Mouse (Mus musculus): Measurements from ENCODE around the gene Trp53inp2.

Trp53inp2 gene

DNA sequence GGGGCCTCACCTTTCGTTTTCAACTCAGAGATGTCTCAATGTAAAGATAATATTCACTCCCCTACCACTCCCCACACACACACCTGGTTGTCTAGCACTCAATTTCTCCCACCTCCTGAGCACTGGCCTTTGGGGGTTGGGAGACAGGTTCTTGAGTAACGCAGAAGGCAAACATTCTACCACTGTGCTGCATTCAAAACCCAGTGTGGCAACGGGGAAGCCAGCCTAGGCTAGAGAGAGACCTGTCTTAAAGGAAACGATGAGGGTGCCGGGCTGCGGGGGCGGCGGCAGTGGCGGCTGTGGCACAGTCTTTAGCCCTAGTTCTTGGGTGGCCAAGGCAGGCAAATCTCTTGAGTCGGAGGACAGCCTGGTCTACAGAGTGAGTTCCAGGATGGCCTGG is 4.7 kb upstream of the Trp53inp2 start:
- CTCF ChIA-PET: no interaction called here
- POLR2A ChIA-PET: no interaction called here

DNA sequence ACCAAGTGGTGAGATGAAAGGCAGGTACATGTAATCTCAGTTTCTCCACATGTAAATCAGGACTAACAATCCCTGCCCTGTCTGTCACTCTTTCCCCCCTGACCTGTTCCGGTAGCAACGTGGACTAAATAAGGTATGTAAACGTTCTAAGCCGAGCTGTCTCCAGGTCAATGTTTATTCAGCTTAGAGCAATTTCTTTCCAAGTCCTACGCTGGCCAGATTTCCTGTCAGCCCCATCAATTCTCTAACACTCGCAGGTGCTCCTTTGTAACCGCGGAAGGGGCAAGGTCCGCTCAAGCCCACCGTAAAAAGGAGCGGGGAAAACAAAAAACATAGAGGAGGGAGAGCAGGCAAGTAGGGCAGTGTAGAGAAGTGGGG is 190 bp downstream of the Trp53inp2 start:
- CTCF ChIA-PET: interaction anchor here in 2 of 4 experiments (0.6 to 1.6 kb wide), 5 partner anchors 104 to 794 kb away, joined by 3 to 6 read pairs (median 3); partner anchors contain the start of gene Map1lc3a (in 1 of the 2)
- POLR2A ChIA-PET: interaction anchor here (0.5 to 4.7 kb wide), 58 partner anchors 7 to 1056 kb away, joined by 3 to 45 read pairs (median 4); partner anchors contain the start of genes Map1lc3a (in 3 of the 4), Dynlrb1 (in 2 of the 4), Pigu (in 2 of the 4) and 4930519P11Rik (in 1 of the 4)

GRCm38 (mm10) chr2:155381643-155382331 is 928 bp downstream of the Trp53inp2 start:
- CTCF ChIA-PET: interaction anchor here in 3 of 4 experiments (0.6 to 1.8 kb wide), 13 partner anchors 18 to 795 kb away, joined by 3 to 6 read pairs (median 4); partner anchors contain the start of genes Map1lc3a (in 2 of the 3), Acss2 (in 1 of the 3) and Ggt7 (in 1 of the 3)

DNA sequence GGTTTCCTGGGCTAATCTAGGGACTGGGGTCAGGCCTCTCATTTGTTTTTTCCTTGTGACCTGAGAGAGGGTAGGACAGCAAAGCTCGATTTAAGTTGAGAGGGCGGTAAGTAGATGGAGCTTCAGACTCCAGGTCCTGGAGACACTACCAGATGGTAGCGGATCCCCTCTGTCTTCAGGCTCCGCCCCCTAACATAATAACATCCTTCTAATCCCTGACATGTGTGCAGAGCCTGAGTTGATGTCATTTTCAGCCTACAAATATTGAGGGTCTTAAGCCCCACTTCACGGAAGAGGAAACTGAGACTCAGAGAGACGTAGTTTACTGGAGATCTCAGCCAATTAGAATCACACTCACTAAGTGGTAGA is 1.5 kb downstream of the Trp53inp2 start:
- CTCF ChIA-PET: interaction anchor here in 3 of 4 experiments (0.6 to 1.8 kb wide), 13 partner anchors 18 to 669 kb away, joined by 3 to 6 read pairs (median 4); partner anchors contain the start of genes Map1lc3a (in 2 of the 3), Acss2 (in 1 of the 3) and Ggt7 (in 1 of the 3)
- POLR2A ChIA-PET: interaction anchor here (0.5 to 4.7 kb wide), 59 partner anchors 9 to 1011 kb away, joined by 3 to 45 read pairs (median 5); partner anchors contain the start of genes Map1lc3a (in 3 of the 4), Dynlrb1 (in 2 of the 4), Pigu (in 2 of the 4) and Acss2 (in 1 of the 4)

More at GRCm38 (mm10) chr2:155381643-155382331, 928 bp downstream of the Trp53inp2 start:
- POLR2A ChIA-PET: interaction anchor here (0.5 to 4.7 kb wide), 79 partner anchors 8 to 1055 kb away, joined by 3 to 45 read pairs (median 4); partner anchors contain the start of genes Map1lc3a (in 3 of the 4), Dynlrb1 (in 2 of the 4), Pigu (in 2 of the 4) and 4930519P11Rik (in 1 of the 4)

DNA sequence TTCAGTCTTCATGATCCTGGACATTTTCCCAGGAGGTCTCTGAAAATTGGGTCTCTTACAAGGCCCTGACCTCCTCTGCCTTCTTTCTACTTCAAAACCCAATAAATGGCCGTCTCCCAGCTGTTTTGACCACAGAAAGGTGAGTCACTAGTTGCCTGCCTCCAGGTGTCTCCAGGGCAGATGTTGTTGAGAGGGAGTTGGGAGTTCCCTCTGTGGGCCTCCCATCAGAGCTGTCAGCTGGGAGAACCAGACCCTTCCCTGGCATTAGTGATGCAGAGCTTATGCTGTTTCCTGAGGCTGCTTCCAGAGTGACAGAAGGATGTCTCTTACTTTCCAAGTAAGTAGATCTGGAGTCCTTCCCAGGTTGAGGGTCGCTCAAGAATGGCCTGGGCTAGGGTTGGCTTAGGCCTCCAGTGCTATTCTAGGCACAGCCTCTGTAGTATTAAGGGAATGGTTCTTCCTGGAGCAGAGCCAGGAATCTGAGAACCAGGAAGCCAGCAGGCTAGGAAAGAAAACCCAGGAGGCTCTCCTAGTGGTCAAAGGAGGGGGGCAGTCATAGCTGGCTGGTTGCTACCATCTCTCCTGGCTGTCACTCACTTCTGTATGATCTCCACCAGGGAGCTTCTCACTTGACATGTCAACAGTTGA is 2.1 kb downstream of the Trp53inp2 start:
- POLR2A ChIA-PET: interaction anchor here in 3 of 4 experiments (0.5 to 4.7 kb wide), 34 partner anchors 8 to 1011 kb away, joined by 3 to 45 read pairs (median 6); partner anchors contain the start of genes Map1lc3a (in 3 of the 3), Dynlrb1 (in 2 of the 3), Itch (in 2 of the 3) and Ahcy (in 1 of the 3)
- CTCF ChIA-PET: interaction anchor here in 1 of 4 experiments (0.7 to 1.8 kb wide), 5 partner anchors 23 to 135 kb away, joined by 3 to 5 read pairs (median 4); partner anchors contain the start of genes Acss2 and Ggt7

GRCm38 (mm10) chr2:155385090-155385489 is 4.2 kb downstream of the Trp53inp2 start:
- POLR2A ChIA-PET: interaction anchor here in 3 of 4 experiments (0.5 to 1.9 kb wide), 20 partner anchors 11 to 658 kb away, joined by 3 to 5 read pairs (median 3); partner anchors contain the start of genes Dynlrb1 (in 1 of the 3) and Map1lc3a (in 1 of the 3)
- CTCF ChIA-PET: interaction anchor here (0.6 to 2.3 kb wide), 35 partner anchors 14 to 672 kb away, joined by 3 to 12 read pairs (median 4); partner anchors contain the start of genes Map1lc3a (in 3 of the 4), Pigu (in 2 of the 4), Dynlrb1 (in 1 of the 4) and Raly (in 1 of the 4)

- ChIA-PET CTCF (interaction anchor here (0.5 to 2.3 kb wide), 9 partner anchors 29 to 658 kb away, joined by 3 to 11 read pairs (median 5); partner anchors contain the start of genes Map1lc3a (in 1 of the 4), Pigu (in 1 of the 4) and Raly (in 1 of the 4)), POLR2A (interaction anchor here in 3 of 4 experiments (0.6 to 1.9 kb wide), 9 partner anchors 10 to 304 kb away, joined by 3 to 5 read pairs (median 3); partner anchors contain the start of gene Pigu (in 1 of the 3))
These were observed 5.1 kb downstream of the Trp53inp2 start for GRCm38 (mm10) chr2:155385731-155386533.

DNA sequence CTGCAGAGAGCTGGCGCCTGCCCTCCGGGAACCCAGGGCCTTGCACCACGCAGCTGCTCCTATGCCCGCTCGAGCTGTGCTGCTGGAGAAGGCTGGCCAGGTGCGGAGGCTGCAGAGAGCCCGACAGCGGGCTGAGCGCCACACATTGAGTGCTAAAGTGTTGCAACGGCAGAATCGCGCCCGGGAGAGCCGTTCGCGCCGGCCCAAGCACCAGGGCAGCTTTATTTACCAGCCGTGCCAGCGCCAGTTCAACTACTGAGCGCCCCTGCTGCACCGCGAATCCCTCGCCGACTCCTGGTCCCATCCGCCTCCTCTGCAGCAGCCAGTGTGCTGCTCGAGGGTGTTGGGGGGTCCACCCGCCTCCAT is 5.7 kb downstream of the Trp53inp2 start:
- ChIA-PET CTCF (interaction anchor here in 2 of 4 experiments (1.4 to 2.3 kb wide), 2 partner anchors 114 to 241 kb away, joined by 4 to 11 read pairs; no protein-coding TSS in a partner anchor), POLR2A (interaction anchor here in 2 of 4 experiments (1.0 to 1.7 kb wide), 3 partner anchors 13 to 34 kb away, joined by 3 to 4 read pairs (median 4); partner anchors contain the start of gene Pigu (in 1 of the 2))

DNA sequence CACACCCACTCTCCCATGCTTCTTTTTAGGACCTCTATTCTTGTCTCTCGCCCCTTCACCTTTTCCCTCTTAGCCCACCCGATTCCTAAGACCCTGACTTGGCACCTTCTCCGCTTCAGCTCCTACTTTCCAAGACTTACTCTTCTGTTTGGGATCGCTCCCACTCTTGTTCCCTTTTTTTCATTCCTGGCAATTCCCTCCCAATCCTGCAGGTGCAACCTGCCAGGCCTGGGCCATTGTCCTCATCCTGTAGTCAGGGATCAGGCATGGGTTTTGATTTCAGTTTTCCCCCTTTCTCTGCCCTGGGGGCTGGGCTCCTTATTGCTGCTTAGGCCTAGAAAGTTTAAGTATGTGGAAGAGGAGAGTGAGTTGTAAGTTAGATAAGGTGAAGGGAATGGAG is 6.2 kb downstream of the Trp53inp2 start:
- CTCF ChIA-PET: no interaction called here
- POLR2A ChIA-PET: interaction anchor here in 3 of 4 experiments (0.6 to 1.7 kb wide), 7 partner anchors 12 to 335 kb away, joined by 3 to 4 read pairs (median 3); partner anchors contain the start of gene Pigu (in 1 of the 3)

DNA sequence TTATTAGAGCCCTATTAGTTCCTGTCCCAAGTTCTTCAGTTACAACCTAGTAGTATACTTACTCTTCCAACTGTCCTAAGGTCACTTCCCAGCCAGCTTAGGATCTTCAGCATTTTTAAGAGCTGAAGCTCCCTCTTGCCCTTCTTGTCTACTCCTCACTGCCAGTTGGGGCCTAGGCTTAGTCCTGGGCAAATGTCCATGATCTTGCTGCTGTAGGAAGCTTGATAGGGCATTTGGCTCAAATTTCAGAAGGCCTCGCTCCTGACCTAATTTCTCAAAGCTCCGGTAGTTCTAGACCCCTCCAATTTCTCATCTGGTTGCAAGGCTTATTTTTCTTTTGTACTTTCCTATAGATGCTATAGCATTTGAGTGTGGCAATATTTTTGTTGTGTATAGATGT is 7.7 kb downstream of the Trp53inp2 start:
- POLR2A ChIA-PET: interaction anchor here in 1 of 4 experiments (0.6 to 1.7 kb wide), 4 partner anchors 19 to 1720 kb away, joined by 3 to 4 read pairs (median 3); no protein-coding TSS in a partner anchor
- CTCF ChIA-PET: no interaction called here

DNA sequence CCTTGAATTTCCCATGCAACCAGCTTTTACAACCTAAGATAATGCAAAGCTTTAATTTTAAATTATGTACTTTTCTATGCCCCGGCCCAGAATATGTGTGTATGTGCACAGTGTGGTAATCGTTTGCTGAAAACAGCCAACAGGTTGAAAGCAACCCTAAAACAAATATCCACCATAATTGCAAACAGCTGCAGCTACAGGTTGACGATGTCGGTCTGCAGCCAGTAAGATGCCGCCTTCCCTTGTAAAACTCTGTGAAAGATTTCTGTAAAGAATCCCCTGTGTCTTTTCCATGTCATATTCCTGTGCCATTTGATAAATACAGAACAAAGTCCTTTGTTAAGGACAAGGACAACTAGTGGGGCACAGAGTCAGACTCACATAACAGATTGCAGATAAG is 13.7 kb downstream of the Trp53inp2 start:
- ChIA-PET CTCF (no interaction called here), POLR2A (interaction anchor here in 1 of 4 experiments (0.6 kb wide), 2 partner anchors 39 to 57 kb away, joined by 3 to 4 read pairs; no protein-coding TSS in a partner anchor)

DNA sequence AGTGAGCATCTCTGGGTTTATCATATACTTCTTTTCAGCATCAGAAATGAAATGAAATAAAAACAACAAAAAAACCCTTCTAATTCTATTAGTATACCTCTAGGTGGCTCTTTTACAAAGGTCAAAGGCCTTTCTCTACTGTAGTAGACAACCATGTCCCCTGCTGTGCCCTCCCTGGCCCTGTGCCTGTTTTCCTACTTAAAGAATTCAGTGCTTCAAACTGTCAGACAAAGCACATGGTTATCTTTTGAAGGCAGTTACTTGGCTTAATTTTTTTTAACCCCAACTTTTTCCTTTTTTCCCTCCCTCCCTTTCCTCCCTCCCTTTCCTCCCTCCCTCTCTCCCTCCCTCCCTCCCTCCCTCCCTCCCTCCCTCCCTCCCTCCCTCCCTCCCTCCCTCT is 19.4 kb downstream of the Trp53inp2 start:
- POLR2A ChIA-PET: interaction anchor here in 2 of 4 experiments (0.5 to 1.9 kb wide), 4 partner anchors 9 to 974 kb away, joined by 3 to 9 read pairs (median 4); partner anchors contain the start of gene Trp53inp2 (in 1 of the 2)
- CTCF ChIA-PET: interaction anchor here in 1 of 4 experiments (0.6 kb wide), 1 partner anchor 15 kb away, joined by 8 read pairs; no protein-coding TSS in a partner anchor

DNA sequence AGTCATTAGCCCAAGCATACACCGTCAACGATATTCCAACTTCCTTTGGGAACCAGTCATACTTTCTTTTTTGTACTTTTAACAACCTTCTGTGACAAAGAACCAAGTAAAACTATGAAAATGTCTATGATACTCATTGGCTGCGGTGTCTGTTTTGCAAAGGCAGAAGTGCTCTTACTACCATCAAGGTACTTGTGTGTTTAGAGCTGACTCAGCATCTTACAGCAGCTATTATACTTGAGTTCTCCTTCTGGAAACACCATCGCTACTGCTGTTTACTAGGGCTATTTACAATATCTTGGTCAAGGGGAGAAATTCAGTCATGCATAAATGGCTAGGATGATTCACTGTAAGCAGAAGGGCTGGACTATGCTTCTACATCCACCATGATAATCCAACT is 21.1 kb downstream of the Trp53inp2 start:
- ChIA-PET CTCF (no interaction called here), POLR2A (interaction anchor here in 1 of 4 experiments (0.6 to 1.9 kb wide), 3 partner anchors 11 to 683 kb away, joined by 3 to 5 read pairs (median 3); no protein-coding TSS in a partner anchor)

DNA sequence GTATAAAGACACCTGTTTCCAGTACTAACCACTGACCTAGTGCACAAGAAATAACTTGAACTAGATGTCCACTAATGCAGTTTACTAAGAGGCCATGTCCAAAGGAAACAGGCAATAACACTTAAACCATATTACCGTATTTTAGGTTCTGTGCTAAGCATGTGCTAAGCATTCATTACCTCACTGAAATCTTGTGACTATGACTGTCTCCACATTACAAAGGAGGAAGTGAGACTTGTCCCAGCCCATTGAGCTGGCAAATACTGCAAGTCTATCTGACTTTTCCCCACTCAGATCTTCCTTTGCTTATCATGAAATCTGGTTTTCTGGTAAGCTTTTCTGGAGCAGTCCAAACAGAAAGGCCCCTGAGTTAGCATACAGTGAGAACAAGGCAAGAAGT is 23.8 kb downstream of the Trp53inp2 start:
- ChIA-PET POLR2A (interaction anchor here in 3 of 4 experiments (0.8 to 1.4 kb wide), 6 partner anchors 12 to 47 kb away, joined by 3 to 5 read pairs (median 3); partner anchors contain the start of gene Pigu (in 1 of the 3)), CTCF (interaction anchor here in 1 of 4 experiments (1.0 kb wide), 1 partner anchor 113 kb away, joined by 3 read pairs; the partner anchor contains the start of genes Acss2 and Ggt7)

- CTCF ChIA-PET: interaction anchor here in 1 of 4 experiments (0.5 kb wide), 1 partner anchor 149 kb away, joined by 3 read pairs; no protein-coding TSS in a partner anchor
- POLR2A ChIA-PET: interaction anchor here in 2 of 4 experiments (1.2 to 1.3 kb wide), 2 partner anchors 12 to 34 kb away, joined by 3 to 5 read pairs; no protein-coding TSS in a partner anchor
These were observed 40.1 kb downstream of the Trp53inp2 start for GRCm38 (mm10) chr2:155420911-155421310.

- POLR2A ChIA-PET: interaction anchor here in 1 of 4 experiments (0.6 to 1.4 kb wide), 2 partner anchors 9 to 386 kb away, joined by 3 to 4 read pairs; no protein-coding TSS in a partner anchor
- CTCF ChIA-PET: interaction anchor here in 3 of 4 experiments (0.6 to 1.0 kb wide), 4 partner anchors 17 to 687 kb away, joined by 3 to 5 read pairs (median 4); no protein-coding TSS in a partner anchor
These were observed 55.6 kb downstream of the Trp53inp2 start for GRCm38 (mm10) chr2:155436445-155436844.
